Mouse (Mus musculus) lung, postnatal 14 days (tissue): ENCODE results near the gene Gm28053.

Experiments used
- DNase-seq: peaks from one replicate; pipeline ENCODE4 v3.0.0; 2021

Gene Gm28053

DNA sequence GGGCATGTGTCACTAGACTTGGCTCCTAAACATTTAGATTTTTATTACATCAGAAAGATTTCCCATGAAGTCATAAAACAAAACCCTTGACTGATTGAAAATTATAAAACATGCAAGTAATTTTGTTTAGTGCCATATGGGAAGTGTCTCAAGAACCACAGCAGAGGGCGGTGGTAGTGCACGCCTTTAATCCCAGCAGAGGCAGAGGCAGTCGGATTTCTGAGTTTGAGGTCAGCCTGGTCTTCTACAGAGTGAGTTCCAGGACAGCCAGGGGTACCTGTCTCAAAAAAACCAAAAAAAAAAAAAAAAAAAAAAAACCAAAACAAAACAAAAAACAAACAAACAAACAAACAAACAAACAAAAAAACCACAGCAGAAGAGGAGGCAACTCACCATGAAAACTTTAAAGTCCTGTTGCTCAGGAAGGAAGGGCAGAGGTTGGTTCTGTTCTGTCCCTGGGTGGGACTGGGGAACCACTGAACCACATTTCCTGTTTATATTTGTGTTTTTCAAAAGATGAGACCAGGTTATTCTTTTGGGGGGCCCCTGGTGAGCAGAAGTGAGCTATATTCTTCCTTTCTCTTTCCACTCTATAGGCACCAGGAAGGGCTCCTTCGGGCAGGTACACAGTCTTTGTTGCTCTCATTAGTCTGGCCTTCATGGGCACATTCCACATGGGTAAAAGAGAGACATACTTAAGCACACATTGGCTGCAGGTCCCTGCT lies 21.4 kb upstream of the Gm28053 start:
- DNase-seq, result no peak

GRCm38 (mm10) chr6:48697555-48697930 lies 20.9 kb upstream of the Gm28053 start:
- no peak for DNase-seq

- DNase-seq, result no peak
Measured at GRCm38 (mm10) chr6:48698066-48698856, 20.1 kb upstream of the Gm28053 start.

DNA sequence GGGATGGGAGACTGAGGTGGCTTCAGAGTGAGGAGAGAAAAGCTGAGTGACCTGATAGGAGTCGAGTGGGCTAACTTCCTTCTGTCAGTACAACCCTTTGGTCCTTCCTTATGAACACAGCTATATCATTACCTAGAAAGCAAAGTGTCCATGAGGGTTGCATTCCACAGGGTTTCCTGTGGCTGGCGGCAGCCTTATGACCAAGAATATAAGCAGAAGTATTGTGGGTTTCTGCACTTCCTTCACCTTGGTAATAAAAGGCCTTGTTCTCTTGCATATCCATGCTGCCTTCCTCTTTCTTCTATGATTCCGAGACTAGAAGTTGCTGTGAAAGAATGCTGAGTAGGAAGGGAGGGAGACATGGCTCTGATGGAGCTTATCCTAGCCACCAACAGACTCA lies 19.5 kb upstream of the Gm28053 start:
- DNase-seq, result no peak

GRCm38 (mm10) chr6:48700251-48701075 lies 17.9 kb upstream of the Gm28053 start:
- no peak for DNase-seq

GRCm38 (mm10) chr6:48702146-48702545 lies 16.3 kb upstream of the Gm28053 start:
- DNase-seq, result no peak

DNA sequence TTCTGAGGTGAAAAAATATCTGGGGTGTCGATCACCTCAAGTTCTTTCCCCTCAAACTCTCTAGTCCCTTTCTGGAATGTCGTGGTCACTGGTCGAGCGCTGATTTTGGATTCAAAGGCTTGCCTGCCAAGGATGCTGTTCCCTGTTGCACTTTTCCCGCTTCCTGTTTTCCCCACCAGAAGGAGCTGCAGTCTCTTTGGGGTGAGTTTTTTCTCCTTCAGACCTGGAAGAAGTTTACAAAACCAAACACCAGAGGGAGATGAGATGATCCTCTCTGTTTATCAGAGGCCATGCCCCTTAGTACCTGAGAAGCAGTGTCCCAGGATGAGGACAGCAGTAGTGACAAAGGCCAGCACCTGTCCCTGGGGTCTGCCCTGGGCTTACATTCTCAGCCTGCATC lies 15.8 kb upstream of the Gm28053 start:
- DNase-seq, result no peak

- no peak for DNase-seq
Measured at GRCm38 (mm10) chr6:48704146-48704545, 14.3 kb upstream of the Gm28053 start.

DNA sequence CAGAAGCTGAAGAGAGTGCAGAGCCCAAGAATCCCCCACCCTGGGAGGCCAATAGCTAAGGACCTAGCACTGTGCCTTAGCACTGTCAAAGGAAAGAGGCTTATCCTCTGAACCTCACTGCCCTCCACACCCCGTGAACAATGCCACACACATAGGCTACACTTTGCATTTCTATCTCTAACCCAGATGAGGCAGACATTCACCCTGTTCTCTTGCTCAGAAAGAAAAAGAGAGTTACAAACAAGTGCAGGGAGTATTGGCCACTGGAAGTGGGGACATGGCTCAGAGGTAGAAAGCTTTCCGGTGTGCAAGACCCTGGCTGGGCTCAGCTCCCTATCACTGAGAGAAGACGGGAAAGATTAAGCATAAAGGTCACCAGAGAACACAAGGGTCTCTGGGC lies 12.3 kb upstream of the Gm28053 start:
- no peak for DNase-seq

- no peak for DNase-seq
Measured at GRCm38 (mm10) chr6:48720326-48720725, 1.9 kb downstream of the Gm28053 start.

GRCm38 (mm10) chr6:48723468-48723867 lies 5.1 kb downstream of the Gm28053 start:
- DNase-seq, result no peak

GRCm38 (mm10) chr6:48725476-48725875 lies 7.1 kb downstream of the Gm28053 start:
- peak; percentile 78 for DNase-seq

- DNase-seq, result no peak
Measured at GRCm38 (mm10) chr6:48727761-48728160, 9.4 kb downstream of the Gm28053 start.

GRCm38 (mm10) chr6:48732864-48733304 lies 14.5 kb downstream of the Gm28053 start:
- no peak for DNase-seq

DNA sequence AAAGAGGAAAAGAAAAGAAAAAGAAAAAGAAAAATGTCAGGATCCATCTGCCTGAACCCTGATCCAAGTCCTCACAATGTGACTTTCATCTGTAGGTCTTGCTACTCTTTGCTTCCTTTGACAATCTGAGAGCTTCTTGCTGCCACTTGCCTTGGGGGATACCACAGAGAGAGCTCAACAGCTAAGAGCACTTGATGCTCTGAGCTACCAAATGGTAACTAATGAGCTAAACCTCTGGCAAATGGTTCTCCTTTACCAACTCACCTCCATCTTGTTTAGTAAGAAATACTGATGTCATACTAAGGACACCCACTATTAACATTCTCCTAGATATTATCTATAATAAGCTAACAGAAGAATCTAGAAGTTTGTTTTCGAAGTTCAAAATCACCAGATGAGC lies 15.3 kb downstream of the Gm28053 start:
- DNase-seq, result no peak

DNA sequence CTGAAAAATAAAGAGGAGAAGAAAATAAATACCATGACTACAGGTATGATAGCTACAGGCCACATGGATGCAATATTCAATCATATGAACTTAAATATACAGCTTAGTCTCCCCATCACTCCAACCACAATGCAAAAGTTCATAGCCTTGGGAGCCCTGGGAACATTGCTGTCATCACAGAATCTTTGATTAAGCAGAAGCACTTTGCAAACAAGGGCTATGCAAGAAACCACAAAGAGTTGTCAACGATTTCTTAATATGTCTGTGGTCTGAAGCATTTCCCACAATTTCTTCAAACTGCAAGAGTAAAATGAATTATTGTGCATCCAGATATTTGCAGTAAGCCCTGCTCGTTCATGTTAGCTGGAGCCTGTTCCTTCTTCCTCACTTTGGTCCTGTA lies 18.6 kb downstream of the Gm28053 start:
- no peak for DNase-seq

DNA sequence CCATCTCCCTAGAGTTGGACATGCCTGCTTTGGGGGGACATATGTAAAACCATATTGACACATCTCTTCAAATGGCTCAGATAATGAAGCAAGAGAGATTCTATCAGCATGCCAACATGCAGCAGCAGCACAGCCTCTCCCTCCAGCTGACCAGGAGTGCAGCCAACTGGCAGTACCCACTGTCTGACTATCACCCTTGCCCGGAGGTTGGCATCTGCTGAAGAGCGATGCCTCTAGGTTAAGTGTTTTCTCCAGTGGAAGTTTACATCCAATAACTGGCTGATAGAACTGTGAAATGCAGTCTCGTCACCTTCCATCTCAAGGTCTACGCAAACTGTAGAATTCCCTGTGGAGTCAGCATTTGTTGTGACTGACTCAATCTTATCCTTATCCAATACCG lies 19.3 kb downstream of the Gm28053 start:
- no peak for DNase-seq

GRCm38 (mm10) chr6:48738961-48739779 lies 20.8 kb downstream of the Gm28053 start, which contains the start of gene Gimap1:
Gene Gimap1 (plus strand): TSS chr6:48739054.
- DNase-seq, result peak; percentile 61

- DNase-seq, result no peak
Measured at GRCm38 (mm10) chr6:48739780-48740055, 21.3 kb downstream of the Gm28053 start.

GRCm38 (mm10) chr6:48740501-48741169 lies 22.2 kb downstream of the Gm28053 start:
- no peak for DNase-seq

DNA sequence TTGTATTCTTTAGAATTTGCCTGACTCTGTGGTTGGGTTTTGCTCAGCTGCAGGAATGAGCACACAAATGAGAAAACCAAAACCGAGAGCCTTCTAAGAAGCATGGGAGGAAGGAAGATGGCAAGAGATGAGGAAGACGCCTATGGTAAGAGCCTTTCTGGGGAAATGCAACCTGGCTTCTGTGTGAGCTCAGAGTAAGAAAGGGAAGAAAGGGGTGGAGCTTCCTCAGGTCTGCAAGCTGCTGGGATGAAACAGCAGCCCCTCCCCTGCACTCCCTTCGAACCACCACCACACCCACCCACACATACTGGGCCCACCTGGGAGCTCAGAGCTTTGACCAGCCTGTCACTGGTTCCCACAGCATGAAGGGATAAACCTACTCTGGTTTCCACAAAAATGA lies 22.9 kb downstream of the Gm28053 start:
- no peak for DNase-seq

- DNase-seq, result no peak
Measured at GRCm38 (mm10) chr6:48741711-48742206, 23.4 kb downstream of the Gm28053 start.
